Mouse (Mus musculus) embryonic facial prominence, embryonic 10.5 days (tissue): ENCODE measurements around the gene Heca. TPM values are rescaled to one million over a fixed set of nuclear protein-coding genes. Genes with fewer than 3 reads are reported as not detected.

ENCODE experiments used
- DNase-seq: peaks from one replicate; pipeline ENCODE4 v3.0.0-alpha.2; 2017; ENCODE audit warnings: low spot score
- H3K27ac ChIP-seq: fragments of 300-500 bp; sonication (generic); replicated peaks from 2 replicates; pipeline ENCODE4 v1.5.1; 2016; ENCODE audit warnings: mild to moderate bottlenecking
- H3K27me3 ChIP-seq: fragments of 300-500 bp; sonication (generic); replicated peaks from 2 replicates; pipeline ENCODE4 v1.6.1; 2016; ENCODE audit warnings: low read depth, mild to moderate bottlenecking; ENCODE audit not compliant: poor library complexity, severe bottlenecking
- H3K36me3 ChIP-seq: fragments of 300-500 bp; sonication (generic); replicated peaks from 2 replicates; pipeline ENCODE4 v1.6.1; 2016; ENCODE audit warnings: mild to moderate bottlenecking, moderate library complexity
- H3K4me1 ChIP-seq: fragments of 300-500 bp; sonication (generic); 2 replicates; pipeline ENCODE4 v1.6.1; 2016
- H3K4me3 ChIP-seq: fragments of 300-500 bp; sonication (generic); 2 replicates; pipeline ENCODE4 v1.5.1; 2016; ENCODE audit warnings: mild to moderate bottlenecking, moderate library complexity
- H3K9me3 ChIP-seq: fragments of 300-500 bp; sonication (generic); 2 replicates; pipeline ENCODE4 v1.6.1; 2016; ENCODE audit warnings: mild to moderate bottlenecking
- WGBS: fragments of 180-500 bp; shearing (Covaris S2); methylation state at CpG from one replicate; pipeline ENCODE4 v1.1.7; 2016; 5-methylcytosine and 5-hydroxymethylcytosine counted together
- polyA plus RNA-seq: library from polyadenylated mRNA; unstranded; fragments of >200 nt; fragmentation: Nextera tagmentation; extraction: Ambion mirVana; gene quantifications from 2 replicates; pipeline ENCODE4 v1.2.1, GENCODE M21; 2016

Heca gene
- polyA plus RNA-seq, 1 experiment from 2014 or later, result 3.5 TPM

- Histone ChIP-seq H3K4me1 (peaks cover 13% of the 10 kb centered on the region), H3K27ac (0 out of 2 replicates have a peak overlapping the region, but pooled peaks have one; percentile 5), H3K27me3 (no peaks in the 10 kb centered on the region), H3K4me3 (no peak overlapping the region), H3K36me3 (no peaks in the 10 kb centered on the region), H3K9me3 (no peaks in the 10 kb centered on the region)
- WGBS, result 34% methylated on average over 8 of the region's 8 CpGs
- peak; percentile 55 for DNase-seq
These were observed 69.6 kb downstream of the Heca start for GRCm38 (mm10) chr10:17878002-17878919.

GRCm38 (mm10) chr10:17869822-17870662 is 77.8 kb downstream of the Heca start:
- Histone ChIP-seq H3K4me1 (peaks cover 11% of the 10 kb centered on the region), H3K36me3 (no peaks in the 10 kb centered on the region), H3K27me3 (no peaks in the 10 kb centered on the region), H3K4me3 (no peak overlapping the region), H3K9me3 (no peaks in the 10 kb centered on the region), H3K27ac (peak overlapping the region; percentile 59; the same call in 1 of the 2 replicates)
- 20% methylated on average over 5 of the region's 5 CpGs for WGBS
- peak; percentile 74 for DNase-seq

DNA sequence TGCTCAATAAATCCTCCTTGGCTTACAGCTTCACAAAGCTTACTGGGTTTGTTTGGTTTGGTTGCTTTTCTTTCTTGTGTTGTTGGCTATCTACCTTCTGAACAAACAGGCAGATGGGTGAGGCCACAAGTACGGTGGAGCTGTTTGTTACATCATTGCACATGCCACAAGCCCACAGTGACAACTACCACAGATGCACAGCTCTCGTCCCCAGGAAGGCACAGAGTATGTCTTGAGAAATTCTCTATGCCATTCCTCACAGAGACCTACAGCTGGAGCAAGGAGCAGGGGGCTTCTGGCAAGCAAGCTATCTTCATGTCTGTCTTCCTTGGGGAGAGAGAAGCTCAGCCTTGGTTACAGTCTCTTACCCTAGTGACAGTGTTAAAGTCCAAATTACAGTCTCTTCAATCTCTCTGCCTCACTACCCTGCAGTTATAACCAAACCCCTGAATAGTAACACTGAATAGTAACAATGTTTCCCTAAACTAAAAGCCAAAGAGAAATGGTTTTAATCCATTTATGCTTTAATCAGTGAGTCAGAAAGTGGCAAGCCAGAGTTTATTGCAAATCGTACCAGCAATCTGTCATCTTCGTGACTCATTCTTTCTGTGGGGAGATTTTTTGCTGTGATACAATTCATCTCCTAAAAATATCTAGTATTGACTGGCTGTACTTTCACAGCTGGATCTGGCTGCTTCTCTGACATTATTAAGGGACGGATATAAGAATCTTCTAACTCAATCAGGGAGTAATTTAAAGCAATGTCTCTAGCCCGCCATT is 87.0 kb downstream of the Heca start:
- no peak overlapping the region for H3K4me3 ChIP-seq
- DNase-seq, result no peak
- WGBS, result 87% methylated on average over 6 of the region's 6 CpGs

GRCm38 (mm10) chr10:17857647-17858261 is 90.1 kb downstream of the Heca start:
- 88% methylated on average over 9 of the region's 9 CpGs for WGBS
- Histone ChIP-seq H3K4me1 (no peaks in the 10 kb centered on the region), H3K9me3 (no peaks in the 10 kb centered on the region)

More for the DNA sequence above, 87.0 kb downstream of the Heca start:
- no peaks in the 10 kb centered on the region for H3K9me3 ChIP-seq
- no peaks in the 10 kb centered on the region for H3K27me3 ChIP-seq
- H3K36me3 ChIP-seq, result no peaks in the 10 kb centered on the region
- no peaks in the 10 kb centered on the region for H3K4me1 ChIP-seq
- H3K27ac ChIP-seq, result no peak overlapping the region

DNA sequence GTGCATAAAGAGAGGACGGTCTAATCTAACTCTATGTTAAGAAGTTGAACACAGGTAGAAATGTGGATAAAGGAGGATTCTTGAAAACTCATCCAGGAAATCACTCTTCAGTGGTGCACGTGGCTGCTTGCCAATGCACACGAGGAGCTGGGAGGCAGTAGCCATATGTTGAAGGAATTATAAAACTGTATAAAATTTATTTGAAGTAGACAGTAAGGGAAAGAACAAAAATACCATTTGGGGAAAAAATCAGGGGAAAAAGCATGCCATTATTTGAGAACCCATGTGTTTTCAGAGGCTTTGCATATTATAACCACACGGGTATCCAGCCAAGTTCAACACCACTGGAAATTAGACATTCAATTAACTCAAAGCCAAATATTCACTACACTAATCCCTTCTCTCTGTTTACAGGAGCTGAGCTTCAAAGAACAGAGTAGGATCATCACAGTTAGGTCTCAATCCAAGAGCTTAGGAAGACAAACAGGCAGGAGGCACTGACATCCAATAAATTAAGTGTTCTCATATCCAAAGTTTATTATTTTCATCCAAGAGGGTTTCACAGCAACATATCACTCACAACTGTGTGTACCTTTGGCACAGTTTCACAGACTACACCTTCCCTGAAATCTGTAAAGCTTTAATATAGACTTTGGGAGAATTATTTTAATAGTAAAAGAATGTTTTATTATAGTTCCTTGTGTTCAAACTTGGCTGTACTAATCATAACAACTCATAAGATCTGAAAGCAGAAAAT is 102.9 kb downstream of the Heca start:
- 84% methylated on average over 4 of the region's 4 CpGs for WGBS
- DNase-seq, result no peak
- H3K4me1 ChIP-seq, result no peaks in the 10 kb centered on the region
- H3K27ac ChIP-seq, result no peak overlapping the region
- H3K36me3 ChIP-seq, result no peaks in the 10 kb centered on the region
- no peak overlapping the region for H3K4me3 ChIP-seq
- H3K27me3 ChIP-seq, result no peaks in the 10 kb centered on the region
- no peaks in the 10 kb centered on the region for H3K9me3 ChIP-seq

More at GRCm38 (mm10) chr10:17857647-17858261, 90.1 kb downstream of the Heca start:
- Histone ChIP-seq H3K27ac (no peak overlapping the region), H3K4me3 (no peak overlapping the region), H3K36me3 (no peaks in the 10 kb centered on the region), H3K27me3 (no peaks in the 10 kb centered on the region)
- no peak for DNase-seq

DNA sequence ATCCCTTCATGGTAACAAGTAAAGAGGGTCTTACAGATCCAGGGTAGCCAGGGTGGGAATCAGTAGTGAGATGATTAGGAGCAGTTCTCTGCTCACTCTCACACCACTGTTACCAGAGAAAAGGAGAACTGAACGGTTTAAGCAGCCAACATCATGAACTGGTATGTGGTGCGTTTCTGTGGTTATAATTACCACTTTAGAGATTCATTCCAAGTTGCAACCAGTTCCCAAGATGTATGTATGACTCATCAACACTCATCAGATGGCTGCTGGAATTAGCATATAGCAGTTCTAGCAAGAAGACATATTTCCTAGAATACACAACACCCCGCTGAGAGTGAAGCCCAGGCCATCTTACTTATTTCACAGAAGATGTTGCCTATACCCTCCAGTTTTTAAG is 105.8 kb downstream of the Heca start:
- Histone ChIP-seq H3K27ac (no peak overlapping the region), H3K4me1 (no peaks in the 10 kb centered on the region), H3K36me3 (no peaks in the 10 kb centered on the region), H3K9me3 (no peaks in the 10 kb centered on the region), H3K27me3 (no peaks in the 10 kb centered on the region), H3K4me3 (no peak overlapping the region)
- no peak for DNase-seq
- 89% methylated on average over 3 of the region's 3 CpGs for WGBS

GRCm38 (mm10) chr10:17836275-17836674 is 111.6 kb downstream of the Heca start:
- H3K36me3 ChIP-seq, result no peaks in the 10 kb centered on the region
- H3K9me3 ChIP-seq, result no peaks in the 10 kb centered on the region
- H3K4me1 ChIP-seq, result 0 out of 2 replicates have a peak, but pooled peaks cover 1% of the 10 kb centered on the region
- no peak for DNase-seq
- H3K27me3 ChIP-seq, result no peaks in the 10 kb centered on the region
- H3K4me3 ChIP-seq, result no peak overlapping the region
- no peak overlapping the region for H3K27ac ChIP-seq
- 91% methylated on average over 1 of the region's 1 CpGs for WGBS

- H3K27me3 ChIP-seq, result no peaks in the 10 kb centered on the region
- no peak overlapping the region for H3K27ac ChIP-seq
- 90% methylated on average over 6 of the region's 6 CpGs for WGBS
- H3K36me3 ChIP-seq, result no peaks in the 10 kb centered on the region
- no peak overlapping the region for H3K4me3 ChIP-seq
- no peaks in the 10 kb centered on the region for H3K9me3 ChIP-seq
- 0 out of 2 replicates have a peak, but pooled peaks cover 5% of the 10 kb centered on the region for H3K4me1 ChIP-seq
- no peak for DNase-seq
These were observed 112.8 kb downstream of the Heca start for GRCm38 (mm10) chr10:17835031-17835430.

DNA sequence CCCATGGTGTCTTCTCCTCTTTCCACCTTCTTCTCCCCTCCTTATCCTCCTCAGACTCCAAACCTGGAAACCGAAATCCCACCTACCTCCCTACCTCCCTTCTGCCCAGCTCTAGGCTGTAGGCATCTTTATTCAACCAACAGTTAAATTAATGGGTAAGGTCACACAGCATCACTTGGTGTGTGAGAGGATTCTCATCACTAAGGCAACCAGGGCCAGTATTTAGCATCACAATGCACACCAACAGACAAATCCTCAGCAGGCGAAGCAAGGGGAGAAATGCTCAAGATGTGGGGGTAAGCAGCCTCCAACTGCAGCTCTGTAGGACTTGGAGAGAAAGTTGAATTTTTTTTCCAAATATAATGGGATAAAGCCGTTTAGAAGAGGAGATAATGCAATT is 116.8 kb downstream of the Heca start:
- Histone ChIP-seq H3K27ac (no peak overlapping the region), H3K4me1 (peaks cover 15% of the 10 kb centered on the region), H3K36me3 (no peaks in the 10 kb centered on the region), H3K27me3 (0 out of 2 replicates have a peak, but pooled peaks cover 4% of the 10 kb centered on the region), H3K9me3 (no peaks in the 10 kb centered on the region), H3K4me3 (no peak overlapping the region)
- 43% methylated on average over 3 of the region's 3 CpGs for WGBS
- no peak for DNase-seq

DNA sequence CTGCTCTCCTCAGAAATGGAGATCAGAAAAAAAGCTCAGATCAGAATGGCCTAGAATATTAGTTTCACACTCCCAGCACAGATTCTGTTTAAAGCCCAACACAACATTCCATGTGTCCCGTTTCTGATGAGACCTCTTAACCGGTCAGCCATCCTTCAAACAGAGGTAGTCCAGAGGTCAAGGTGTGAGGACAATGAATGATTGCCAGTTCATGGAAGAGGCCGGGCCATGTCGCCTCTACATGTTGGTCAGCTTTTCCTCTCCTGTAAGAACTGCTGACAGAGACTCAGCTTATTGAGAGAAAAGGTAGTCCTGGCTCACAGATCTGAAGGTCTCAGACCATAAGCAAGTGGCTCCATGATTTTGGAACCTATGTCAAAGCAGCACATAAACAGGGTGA is 118.7 kb downstream of the Heca start:
- H3K36me3 ChIP-seq, result no peaks in the 10 kb centered on the region
- peaks cover 15% of the 10 kb centered on the region for H3K4me1 ChIP-seq
- H3K27ac ChIP-seq, result no peak overlapping the region
- H3K9me3 ChIP-seq, result no peaks in the 10 kb centered on the region
- H3K4me3 ChIP-seq, result no peak overlapping the region
- WGBS, result 90% methylated on average over 4 of the region's 4 CpGs
- H3K27me3 ChIP-seq, result 0 out of 2 replicates have a peak, but pooled peaks cover 4% of the 10 kb centered on the region
- DNase-seq, result no peak

GRCm38 (mm10) chr10:17827391-17827790 is 120.5 kb downstream of the Heca start:
- Histone ChIP-seq H3K27me3 (0 out of 2 replicates have a peak, but pooled peaks cover 4% of the 10 kb centered on the region), H3K4me1 (peaks cover 15% of the 10 kb centered on the region), H3K27ac (no peak overlapping the region; the same call in 1 of the 2 replicates), H3K4me3 (peak overlapping the region; percentile 42), H3K9me3 (no peaks in the 10 kb centered on the region), H3K36me3 (no peaks in the 10 kb centered on the region)
- WGBS, result 2% methylated on average over 12 of the region's 12 CpGs
- peak; percentile 41 for DNase-seq
